Comparison of ENCODE assay signal across 8 mouse cellular contexts in genomic region chr12:72069626-72070326, GRCm38 (mm10). TPM values are rescaled to one million over a fixed set of nuclear protein-coding genes. Genes with fewer than 3 reads are reported as not detected.
DNase-seq lines count a peak whose midpoint lies in the region; ATAC-seq and TF ChIP-seq lines count a peak whose summit lies in the region.

No protein-coding gene starts in this region.

- peaks cover 12% of the 10 kb centered on the region for H3K27me3 ChIP-seq in lung, embryonic 16.5 days (ENCODE audit: control insufficient read depth, insufficient read depth, low read depth, low read length)
- H3K27me3 ChIP-seq in intestine, postnatal 0 days (replicated peaks; ENCODE audit: control insufficient read depth, insufficient read depth, low read length) = peaks cover 20% of the 10 kb centered on the region
- H3K27me3 ChIP-seq in neural tube, embryonic 13.5 days = peaks cover 17% of the 10 kb centered on the region

- H3K4me1 ChIP-seq in lung, embryonic 16.5 days (replicated peaks; ENCODE audit: control insufficient read depth, insufficient read depth, low read length) = peaks cover 4% of the 10 kb centered on the region; the same call in 1 of the 2 replicates
- H3K4me1 ChIP-seq in intestine, postnatal 0 days (replicated peaks; ENCODE audit: control insufficient read depth, insufficient read depth, low read length) = no peaks in the 10 kb centered on the region
- peaks cover 18% of the 10 kb centered on the region for H3K4me1 ChIP-seq in neural tube, embryonic 13.5 days (replicated peaks)

- 0 out of 2 replicates have a peak, but pooled peaks cover 3% of the 10 kb centered on the region for H3K36me3 ChIP-seq in lung, embryonic 16.5 days (ENCODE audit: control insufficient read depth, insufficient read depth, low read length)
- H3K36me3 ChIP-seq in intestine, postnatal 0 days (ENCODE audit: control insufficient read depth, insufficient read depth) = peaks cover 3% of the 10 kb centered on the region; the same call in 1 of the 2 replicates
- peaks cover 5% of the 10 kb centered on the region; the same call in 1 of the 2 replicates for H3K36me3 ChIP-seq in neural tube, embryonic 13.5 days

- no peaks in the 10 kb centered on the region for H3K9me3 ChIP-seq in lung, embryonic 16.5 days (ENCODE audit: control insufficient read depth, low read length)
- no peaks in the 10 kb centered on the region for H3K9me3 ChIP-seq in intestine, postnatal 0 days (ENCODE audit: control insufficient read depth)
- no peaks in the 10 kb centered on the region for H3K9me3 ChIP-seq in neural tube, embryonic 13.5 days

- H3K9ac ChIP-seq in lung, embryonic 16.5 days (ENCODE audit: low read length) = peak overlapping the region; percentile 2; the same call in 1 of the 2 replicates
- H3K9ac ChIP-seq in intestine, postnatal 0 days (ENCODE audit: low read depth, low read length) = no peak overlapping the region
- H3K9ac ChIP-seq in neural tube, embryonic 13.5 days = peak overlapping the region; percentile 84

- peak; percentile 76 for ATAC-seq in lung, embryonic 16.5 days (ENCODE audit: low read depth)
- peak; percentile 53 for ATAC-seq in intestine, postnatal 0 days
- ATAC-seq in neural tube, embryonic 13.5 days (ENCODE audit: low read depth) = peak; percentile 6

- peak overlapping the region; percentile 74 for H3K4me3 ChIP-seq in lung, embryonic 16.5 days (ENCODE audit: low read length)
- peak overlapping the region; percentile 55 for H3K4me3 ChIP-seq in intestine, postnatal 0 days (ENCODE audit: low read depth, low read length)
- H3K4me3 ChIP-seq in neural tube, embryonic 13.5 days = peak overlapping the region; percentile 74

- H3K27ac ChIP-seq in lung, embryonic 16.5 days (ENCODE audit: low read length) = no peak overlapping the region
- H3K27ac ChIP-seq in intestine, postnatal 0 days (ENCODE audit: low read depth, low read length) = no peak overlapping the region
- peak overlapping the region; percentile 86 for H3K27ac ChIP-seq in neural tube, embryonic 13.5 days (replicated peaks)

- no peak for TF ChIP-seq CTCF in intestine, postnatal 0 days (IDR thresholded peaks at IDR 0.05; ENCODE audit: low read depth)

- peak overlapping the region; percentile 99 for H3K4me2 ChIP-seq in lung, embryonic 16.5 days (ENCODE audit: low read depth, low read length)
- peak overlapping the region; percentile 97 for H3K4me2 ChIP-seq in intestine, postnatal 0 days (replicated peaks; ENCODE audit: low read depth)
- peak overlapping the region; percentile 85 for H3K4me2 ChIP-seq in neural tube, embryonic 13.5 days

- 5% methylated on average over 40 of the region's 40 CpGs for WGBS in lung, embryonic 16.5 days
- WGBS in intestine, postnatal 0 days = 10% methylated on average over 40 of the region's 40 CpGs
- 4% methylated on average over 40 of the region's 40 CpGs for WGBS in neural tube, embryonic 13.5 days

- peak; percentile 25 for DNase-seq in adrenal gland, adult 8-10 months
- no peak for DNase-seq in adrenal gland, postnatal 36 days
- no peak for DNase-seq in lung, postnatal 25 days (ENCODE audit: low spot score)
- no peak for DNase-seq in urinary bladder, postnatal 4 days (ENCODE audit: low spot score in 2 of 2)
- DNase-seq in Muller cell, postnatal 12 days (ENCODE audit: inconsistent ontology term) = no peak

RNA-seq across cellular contexts. Expression of gene Gpr135, which starts 1.1 kb away (rescaled TPM):
- 1 to 10 TPM; 2.2 to 2.9 (median 2.6) TPM for total RNA-seq in adrenal gland, adult 8-10 months (2022)
- total RNA-seq in adrenal gland, postnatal 36 days (2021) = 1 to 10 TPM; 1.9 to 3.0 TPM
- polyA plus RNA-seq in lung, embryonic 16.5 days (2015; fragmentation: Nextera tagmentation; extraction: Ambion mirVana) = 0.34 and 0.46 TPM in 2 replicates
- polyA plus RNA-seq in intestine, postnatal 0 days (2015; fragmentation: Nextera tagmentation; extraction: Ambion mirVana) = 0.65 and 0.98 TPM in 2 replicates
- polyA plus RNA-seq in neural tube, embryonic 13.5 days (2015; fragmentation: Nextera tagmentation; extraction: Ambion mirVana) = 2.9 and 3.3 TPM in 2 replicates

RNA-seq across cellular contexts. Expression of gene L3hypdh, which starts 15.5 kb away (rescaled TPM):
- 10 to 100 TPM; 15.1 to 16.6 (median 16.1) TPM for total RNA-seq in adrenal gland, adult 8-10 months (2022)
- total RNA-seq in adrenal gland, postnatal 36 days (2021) = 10 to 100 TPM; 11.0 to 26.1 TPM
- 19.8 and 22.0 TPM in 2 replicates for polyA plus RNA-seq in lung, embryonic 16.5 days (2015; fragmentation: Nextera tagmentation; extraction: Ambion mirVana)
- 10.9 and 12.2 TPM in 2 replicates for polyA plus RNA-seq in intestine, postnatal 0 days (2015; fragmentation: Nextera tagmentation; extraction: Ambion mirVana)
- 10.0 and 13.8 TPM in 2 replicates for polyA plus RNA-seq in neural tube, embryonic 13.5 days (2015; fragmentation: Nextera tagmentation; extraction: Ambion mirVana)

RNA-seq across cellular contexts. Expression of gene Jkamp, which starts 15.6 kb away (rescaled TPM):
- total RNA-seq in adrenal gland, adult 8-10 months (2022) = 10 to 100 TPM; 54.7 to 62.8 (median 59.2) TPM
- 10 to 100 TPM; 36.9 to 58.8 TPM for total RNA-seq in adrenal gland, postnatal 36 days (2021)
- polyA plus RNA-seq in lung, embryonic 16.5 days (2015; fragmentation: Nextera tagmentation; extraction: Ambion mirVana) = 65.0 and 71.4 TPM in 2 replicates
- 41.3 and 50.2 TPM in 2 replicates for polyA plus RNA-seq in intestine, postnatal 0 days (2015; fragmentation: Nextera tagmentation; extraction: Ambion mirVana)
- 140 and 160 TPM in 2 replicates for polyA plus RNA-seq in neural tube, embryonic 13.5 days (2015; fragmentation: Nextera tagmentation; extraction: Ambion mirVana)

Comparison
In these comparisons a context has a peak if more than half of its experiments do, and no peak if none do; other contexts are left out.
1. ATAC-seq: peak in every context shown above with its lines; median percentile 76 in lung, embryonic 16.5 days; 53 in intestine, postnatal 0 days; 6 in neural tube, embryonic 13.5 days.